Mouse (Mus musculus) spleen, postnatal 36 days (tissue): ENCODE results near the gene Efcab9.

Experiments
- DNase-seq, 2 experiments: peaks; one replicate each; pipeline ENCODE4 v3.0.0; 2022; ENCODE audit warnings: low spot score in 2 of 2, mixed read lengths in 1 of 2

The Efcab9 gene

DNA sequence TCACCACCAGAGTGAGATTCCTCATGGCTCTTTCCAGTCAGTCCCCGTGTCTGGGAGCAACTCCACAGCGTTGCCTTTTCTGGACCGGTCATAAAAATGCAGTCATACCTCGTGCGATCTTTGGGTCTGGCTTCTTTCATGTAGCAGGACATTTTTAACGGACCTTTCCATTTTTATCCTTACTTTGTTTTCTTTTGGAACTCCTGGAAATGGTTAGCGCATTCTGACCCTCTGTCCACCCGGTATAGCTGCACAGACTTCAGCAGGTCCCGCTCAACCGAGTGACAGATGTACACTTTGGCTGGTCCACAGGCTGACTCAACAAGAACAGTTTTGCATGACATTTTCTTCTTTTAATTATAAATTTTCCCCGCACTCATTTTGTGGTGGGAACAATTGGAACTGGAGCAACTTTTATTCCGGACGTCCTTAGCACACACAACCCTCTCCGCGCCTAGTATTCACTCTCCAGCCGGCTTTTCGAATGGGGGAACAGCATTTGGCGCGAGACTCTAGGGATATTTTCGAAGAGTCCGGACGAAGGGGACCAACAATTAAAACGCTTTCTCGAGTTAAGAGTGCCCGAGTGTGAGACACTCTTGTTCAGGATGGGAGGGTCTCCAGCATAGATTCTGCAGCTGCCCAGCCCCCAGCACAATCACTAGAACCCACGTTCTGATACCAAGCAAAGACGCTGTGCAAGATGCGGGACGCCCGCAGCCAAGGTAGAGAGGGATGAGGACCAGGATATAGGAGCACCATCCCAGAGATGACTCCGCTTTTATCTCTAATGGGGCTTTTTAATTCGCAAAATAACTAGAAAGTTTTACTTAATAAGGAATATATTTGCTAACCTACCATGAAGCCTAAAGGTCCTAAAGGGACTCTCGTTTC is at the start of gene Efcab9:
Gene Efcab9 (minus strand): TSS at position 211 of the 894 bp plus-strand sequence.
- DNase-seq, result no peak

DNA sequence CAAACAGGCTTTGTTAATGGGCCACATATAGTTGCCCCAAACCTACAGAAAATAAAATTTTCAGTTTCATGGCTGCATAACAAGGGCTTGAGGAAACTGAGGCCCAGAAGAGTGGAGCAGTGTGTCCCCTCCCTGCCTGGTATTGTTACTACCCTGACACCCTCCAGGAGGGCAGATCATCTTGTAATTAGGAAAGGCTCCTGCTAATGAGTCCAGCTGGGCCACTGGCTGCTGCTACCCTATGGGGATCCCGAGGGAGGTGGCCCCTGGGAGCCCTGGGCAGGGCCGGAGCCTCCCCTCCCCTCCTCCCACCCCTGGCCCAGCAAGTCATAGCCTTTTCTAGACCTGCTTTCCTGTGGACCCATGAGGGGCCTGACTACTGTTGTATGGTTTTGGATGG is 49.1 kb upstream of the Efcab9 start:
- no peak for DNase-seq

DNA sequence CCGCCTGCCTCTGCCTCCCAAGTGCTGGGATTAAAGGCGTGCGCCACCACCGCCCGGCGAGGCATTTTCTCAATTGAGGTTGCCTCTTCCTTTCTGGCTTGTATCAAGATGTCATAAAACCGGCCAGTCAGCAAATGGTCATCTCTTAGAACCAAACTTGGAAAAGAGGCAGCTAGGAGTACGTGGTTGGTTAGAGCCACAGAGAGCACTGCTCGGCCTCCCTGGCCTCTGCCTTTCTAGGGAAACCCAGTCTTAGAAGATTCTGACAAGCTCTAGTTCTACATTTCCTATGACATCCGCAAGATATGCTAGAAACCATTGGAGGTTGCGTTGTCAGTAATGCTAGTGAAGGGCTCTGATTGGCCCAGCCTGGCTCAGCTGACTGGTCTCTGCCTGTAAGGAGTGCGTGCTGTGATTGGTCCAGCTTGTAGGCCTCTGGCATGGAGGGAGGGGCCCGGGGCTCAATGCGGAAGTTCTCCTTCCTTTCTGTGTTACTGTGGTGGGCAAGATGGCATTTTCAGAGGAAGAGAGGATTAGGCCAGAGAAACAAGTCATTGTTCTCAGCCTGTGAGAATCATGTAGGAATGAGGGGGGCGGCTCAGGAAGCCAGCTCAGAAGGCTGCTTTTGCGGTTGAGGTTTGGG is 48.5 kb upstream of the Efcab9 start:
- DNase-seq, result peak; percentile 58 to 61

- DNase-seq, result no peak
Measured at GRCm38 (mm10) chr11:32576760-32577050, 44.8 kb upstream of the Efcab9 start.

DNA sequence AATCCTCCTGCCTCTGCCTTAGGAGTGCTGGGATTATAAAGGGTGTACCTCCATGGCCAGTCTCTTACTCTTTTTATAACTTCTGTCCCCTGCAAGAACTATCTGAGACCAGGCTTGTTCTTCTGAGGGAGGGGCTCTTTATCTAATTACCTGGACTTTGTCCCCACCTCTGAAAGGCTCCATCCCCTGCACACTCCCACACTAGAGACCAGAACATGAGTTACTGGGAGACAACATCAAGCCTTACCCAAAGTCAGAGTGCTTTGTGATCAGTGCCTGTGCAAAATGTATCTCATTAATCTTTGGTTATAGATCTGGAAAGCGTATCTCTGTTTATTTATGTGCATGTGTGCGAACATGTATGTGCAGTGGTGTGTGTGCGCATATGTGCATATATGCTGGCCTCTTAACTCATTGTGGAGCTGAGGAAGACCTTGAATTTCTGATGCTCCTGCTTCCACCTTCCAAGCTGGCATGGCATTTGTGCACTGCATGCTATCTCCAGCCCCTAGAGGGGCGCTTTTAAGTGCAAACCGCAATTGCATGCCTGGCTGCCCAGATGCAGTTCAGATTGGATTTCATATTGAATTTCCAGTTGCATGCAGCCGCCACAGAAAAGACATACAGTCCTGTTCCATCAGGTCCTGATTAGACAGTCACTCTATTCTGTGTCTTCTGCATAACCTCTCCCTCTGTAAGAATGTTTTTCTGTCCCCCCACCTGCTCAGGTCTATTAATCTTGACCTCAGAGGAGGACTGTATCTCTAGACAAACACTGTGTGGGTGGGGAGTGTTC is 44.3 kb upstream of the Efcab9 start:
- no peak for DNase-seq

DNA sequence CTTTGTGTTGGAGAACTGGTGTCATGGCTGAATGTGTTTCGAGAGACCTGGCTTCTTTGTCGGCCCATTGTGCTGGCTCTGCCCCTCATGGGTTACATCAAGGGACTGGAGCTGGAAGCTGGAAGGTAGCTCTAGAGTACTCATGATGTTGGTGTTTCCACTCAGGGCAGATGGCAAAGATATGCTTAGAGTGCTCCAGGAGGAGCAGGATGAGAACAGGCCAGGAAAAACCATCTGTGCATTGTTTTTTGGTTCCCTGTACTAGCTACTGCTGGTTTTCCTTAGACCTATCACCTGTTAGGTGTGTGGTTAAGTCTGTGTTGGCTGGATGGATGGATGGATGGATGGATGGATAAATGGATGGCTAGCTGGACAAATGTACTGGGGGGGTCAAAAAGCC is 41.8 kb upstream of the Efcab9 start:
- no peak for DNase-seq

- no peak for DNase-seq
Measured at GRCm38 (mm10) chr11:32571103-32571502, 39.2 kb upstream of the Efcab9 start.

- DNase-seq, result no peak
Measured at GRCm38 (mm10) chr11:32568637-32569293, 36.9 kb upstream of the Efcab9 start.

DNA sequence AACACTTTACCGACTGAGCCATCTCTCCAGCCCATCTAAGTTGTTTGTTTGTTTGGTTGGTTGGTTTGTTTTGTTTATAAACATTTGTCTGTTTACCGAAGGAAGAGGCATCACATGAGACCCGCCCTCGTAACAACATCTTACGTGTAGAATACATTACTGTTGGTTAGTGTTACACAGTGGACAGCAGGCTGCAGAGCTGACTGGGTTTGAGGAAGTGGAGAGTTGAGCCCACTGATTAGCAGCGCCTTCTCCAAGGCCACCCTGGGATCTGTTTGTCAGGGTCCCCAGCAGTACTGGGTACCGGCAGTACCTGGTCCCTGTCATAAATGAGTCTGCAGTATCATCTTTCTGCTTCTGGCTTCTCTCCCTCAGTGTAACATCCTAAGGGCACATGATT is 36.2 kb upstream of the Efcab9 start:
- peak; percentile 54 to 61 for DNase-seq

DNA sequence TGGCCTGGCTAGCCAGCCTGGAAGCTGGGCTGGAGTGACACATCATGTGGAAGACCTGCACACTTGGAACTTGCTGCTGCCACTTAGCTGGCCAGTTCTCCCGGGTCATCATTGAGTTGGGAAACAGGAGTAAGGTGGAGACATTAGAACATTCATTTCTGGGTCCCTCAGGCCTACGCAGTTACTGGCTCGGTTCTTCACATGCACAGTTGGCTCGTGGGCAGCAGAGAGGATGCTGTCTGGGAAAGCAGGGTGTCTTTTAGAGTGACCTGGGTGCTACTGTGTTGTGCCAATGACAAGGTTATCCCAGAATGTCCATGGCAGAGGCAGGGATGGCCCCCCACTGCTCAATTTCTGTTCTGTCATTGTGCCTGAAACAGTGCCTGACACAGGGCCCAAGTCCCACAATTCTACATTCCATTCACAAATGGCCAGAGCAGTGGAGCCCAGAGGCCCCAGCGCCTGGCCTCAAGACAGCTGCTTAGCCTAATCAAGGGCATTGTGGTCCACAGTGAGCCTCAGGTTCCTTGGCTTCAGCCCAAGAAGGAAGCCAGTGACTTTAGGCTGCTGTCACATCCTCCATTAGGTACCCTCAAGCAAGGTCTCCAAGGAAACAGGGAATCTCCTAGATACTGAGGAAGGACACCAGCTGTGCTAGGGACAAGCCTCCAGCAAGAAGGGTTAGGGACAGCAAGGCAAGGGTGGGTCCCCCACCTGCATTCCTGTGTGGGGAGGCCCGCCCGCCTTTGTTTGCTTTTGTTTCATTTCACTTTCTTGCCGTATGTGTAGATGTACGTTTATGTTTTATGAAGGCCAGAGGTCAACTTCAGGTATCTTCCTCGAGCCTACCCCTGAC is 35.3 kb upstream of the Efcab9 start:
- no peak for DNase-seq

GRCm38 (mm10) chr11:32566184-32566583 is 34.3 kb upstream of the Efcab9 start:
- DNase-seq, result no peak

GRCm38 (mm10) chr11:32565088-32565487 is 33.2 kb upstream of the Efcab9 start:
- peak; percentile 83 to 86 for DNase-seq

DNA sequence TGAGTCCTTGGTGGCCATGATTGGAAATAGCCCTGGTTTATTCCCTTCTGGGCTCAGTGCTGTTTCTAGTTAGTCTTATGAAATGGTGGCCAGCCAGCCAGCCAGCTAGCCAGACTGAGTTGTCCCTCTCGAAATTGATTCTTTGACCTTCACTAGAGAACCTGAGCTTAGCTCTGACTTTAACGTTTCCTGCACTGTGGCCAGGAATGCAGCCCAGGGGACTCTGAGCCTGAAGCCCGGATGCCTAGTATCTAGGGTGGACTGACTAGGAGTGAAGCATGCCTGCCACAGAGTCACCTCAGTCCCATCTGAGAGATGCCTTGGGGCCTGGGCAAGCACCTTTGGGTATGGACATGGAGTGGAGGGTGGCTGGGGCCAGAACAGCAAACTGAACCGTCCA is 32.7 kb upstream of the Efcab9 start:
- no peak for DNase-seq

DNA sequence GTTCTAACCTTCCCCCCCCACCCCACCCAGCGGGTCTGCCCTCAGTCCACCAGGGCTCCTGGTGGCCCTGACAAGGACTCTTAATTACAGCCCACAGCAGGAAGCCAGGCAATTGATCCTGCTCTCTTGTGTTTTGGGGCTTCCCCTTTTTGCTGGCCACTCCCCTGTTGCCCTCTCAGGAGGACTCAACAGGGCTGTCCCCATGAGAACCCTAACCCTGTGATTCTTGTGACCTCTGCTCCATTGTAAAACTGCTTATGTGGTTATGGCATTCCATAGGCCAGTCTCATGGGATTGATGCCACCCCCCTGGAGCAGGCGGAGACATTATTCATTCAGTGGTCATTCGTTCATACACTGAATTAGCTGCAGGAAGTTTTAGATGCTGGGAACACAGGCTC is 31.8 kb upstream of the Efcab9 start:
- DNase-seq, result peak; percentile 68 to 76

- peak; percentile 58 to 65 for DNase-seq
Measured at GRCm38 (mm10) chr11:32562706-32563105, 30.8 kb upstream of the Efcab9 start.

DNA sequence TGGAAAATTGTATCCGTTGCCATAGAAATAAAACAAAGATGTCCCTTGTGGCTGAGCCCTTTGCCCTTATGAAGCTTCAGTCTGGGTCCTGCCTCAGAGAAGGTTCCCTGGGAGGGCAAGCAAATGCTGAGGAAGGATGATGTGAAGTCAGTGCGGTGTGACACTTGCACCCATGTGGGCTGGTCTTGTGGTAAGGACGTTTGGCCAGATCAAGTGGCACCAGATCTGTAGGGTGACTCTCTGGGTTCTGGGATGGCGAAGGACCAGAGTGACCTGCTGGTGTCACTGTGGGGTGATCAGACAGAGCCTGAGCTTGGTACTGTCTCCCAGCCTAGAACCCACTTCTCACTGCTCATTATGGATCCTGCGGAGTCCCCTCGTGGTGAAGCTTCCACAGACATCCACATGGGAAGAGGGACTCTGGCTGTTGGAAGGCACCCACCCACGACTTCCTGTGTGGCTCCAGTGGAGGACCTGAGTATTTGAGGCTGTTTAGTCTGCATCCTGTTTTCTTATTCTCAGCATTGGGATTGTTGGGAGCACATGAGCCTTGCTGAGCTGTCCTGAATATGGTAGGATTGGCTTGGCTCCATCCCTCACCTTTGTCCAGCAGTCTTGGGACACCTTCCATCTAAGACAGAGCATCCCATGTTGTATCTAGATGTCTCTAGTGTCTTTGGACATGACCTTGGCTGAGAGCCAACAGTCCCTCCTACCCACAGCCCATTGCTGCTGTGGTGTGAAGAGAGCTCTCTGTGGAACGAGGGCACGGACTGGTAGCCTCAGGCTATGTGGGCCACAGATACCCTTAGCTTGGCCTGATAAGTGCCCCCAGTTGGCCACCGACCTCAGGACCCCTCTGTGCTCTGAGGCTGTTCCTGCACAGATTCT is 29.8 kb upstream of the Efcab9 start:
- no peak for DNase-seq

- DNase-seq, result no peak
Measured at GRCm38 (mm10) chr11:32560015-32560770, 28.3 kb upstream of the Efcab9 start.

GRCm38 (mm10) chr11:32558677-32559076 is 26.8 kb upstream of the Efcab9 start:
- peak; percentile 68 to 72 for DNase-seq

DNA sequence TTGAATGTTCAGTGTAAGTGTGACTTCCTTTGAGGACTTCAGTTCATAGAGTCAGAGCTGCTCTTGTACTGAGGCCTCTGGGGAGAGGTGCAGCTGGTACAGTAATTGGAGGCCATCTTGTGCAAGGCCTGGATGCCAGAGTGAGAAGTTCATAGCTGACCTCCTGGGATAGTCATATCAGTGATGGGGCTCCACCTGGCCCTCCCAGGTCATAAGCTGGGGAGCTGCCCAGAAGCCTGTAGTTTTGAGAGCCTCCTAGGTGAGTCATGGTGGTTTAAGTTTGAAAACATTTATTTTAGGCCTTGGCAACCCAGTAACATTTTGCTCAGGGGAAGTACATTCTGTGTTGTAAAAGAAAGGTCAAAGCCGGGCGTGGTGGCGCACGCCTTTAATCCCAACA is 26.1 kb upstream of the Efcab9 start:
- DNase-seq, result no peak
